Mouse (Mus musculus) stomach, postnatal 0 days (tissue): Measurements from ENCODE around the gene Dkk1. TPM values are rescaled to one million over a fixed set of nuclear protein-coding genes. Genes with fewer than 3 reads are reported as not detected.

Source experiments
- ATAC-seq: fragments of 200-750 bp; cut with Nextera tagmentation; 2 replicates; pipeline ENCODE4 v1.8.0; 2017; ENCODE audit not compliant: low FRiP score, low TSS enrichment
- DNase-seq: peaks from one replicate; pipeline ENCODE4 v3.0.0-alpha.2; 2016; ENCODE audit warnings: low spot score
- H3K27ac ChIP-seq: fragments of 300-500 bp; sonication (generic); replicated peaks from 2 replicates; pipeline ENCODE4 v1.5.1; 2014; ENCODE audit warnings: mild to moderate bottlenecking, control low read depth
- H3K27me3 ChIP-seq: fragments of 300-500 bp; sonication (generic); 2 replicates; pipeline ENCODE4 v1.6.1; 2014; ENCODE audit warnings: low read length; ENCODE audit not compliant: control insufficient read depth, insufficient read depth
- H3K36me3 ChIP-seq: fragments of 300-500 bp; sonication (generic); 2 replicates; pipeline ENCODE4 v1.6.1; 2014; ENCODE audit warnings: low read length, mixed read lengths; ENCODE audit not compliant: control insufficient read depth, insufficient read depth
- H3K4me1 ChIP-seq: fragments of 300-500 bp; sonication (generic); replicated peaks from 2 replicates; pipeline ENCODE4 v1.6.1; 2014; ENCODE audit warnings: antibody characterized with exemption; ENCODE audit not compliant: control insufficient read depth, insufficient read depth
- H3K4me2 ChIP-seq: fragments of 300-500 bp; sonication (generic); replicated peaks from 2 replicates; pipeline ENCODE4 v1.6.1; 2014; ENCODE audit warnings: low read depth, mild to moderate bottlenecking, control low read depth, moderate library complexity
- H3K4me3 ChIP-seq: fragments of 300-500 bp; sonication (generic); 2 replicates; pipeline ENCODE4 v1.5.1; 2014; ENCODE audit warnings: low read depth, low read length, control low read depth
- H3K9ac ChIP-seq: fragments of 300-500 bp; sonication (generic); 2 replicates; pipeline ENCODE4 v1.6.1; 2014; ENCODE audit warnings: mild to moderate bottlenecking, low read length, control low read depth, mixed read lengths
- H3K9me3 ChIP-seq: fragments of 300-500 bp; sonication (generic); 2 replicates; pipeline ENCODE4 v1.6.1; 2016; ENCODE audit warnings: low read length; ENCODE audit not compliant: control insufficient read depth
- CTCF ChIP-seq: IDR thresholded peaks from 2 replicates; pipeline ENCODE4 v1.5.1; 2016; ENCODE audit warnings: antibody characterized with exemption, low read depth, mild to moderate bottlenecking, moderate library complexity
- EP300 ChIP-seq: optimal IDR thresholded peaks from 2 replicates; pipeline ENCODE3; 2016; ENCODE audit warnings: antibody characterized with exemption
- WGBS: fragments of 180-500 bp; shearing (Covaris S2); extraction: QIAGEN DNeasy Blood & Tissue Kit; methylation state at CpG from one replicate; pipeline ENCODE4 v1.1.7; 2014; 5-methylcytosine and 5-hydroxymethylcytosine counted together
- polyA plus RNA-seq: library from polyadenylated mRNA; unstranded; fragments of >200 nt; fragmentation: Nextera tagmentation; extraction: Ambion mirVana; gene quantifications from 2 replicates; pipeline ENCODE4 v1.2.1, GENCODE M21; 2015

The Dkk1 gene
- 0.07 TPM in 2 replicates for polyA plus RNA-seq

DNA sequence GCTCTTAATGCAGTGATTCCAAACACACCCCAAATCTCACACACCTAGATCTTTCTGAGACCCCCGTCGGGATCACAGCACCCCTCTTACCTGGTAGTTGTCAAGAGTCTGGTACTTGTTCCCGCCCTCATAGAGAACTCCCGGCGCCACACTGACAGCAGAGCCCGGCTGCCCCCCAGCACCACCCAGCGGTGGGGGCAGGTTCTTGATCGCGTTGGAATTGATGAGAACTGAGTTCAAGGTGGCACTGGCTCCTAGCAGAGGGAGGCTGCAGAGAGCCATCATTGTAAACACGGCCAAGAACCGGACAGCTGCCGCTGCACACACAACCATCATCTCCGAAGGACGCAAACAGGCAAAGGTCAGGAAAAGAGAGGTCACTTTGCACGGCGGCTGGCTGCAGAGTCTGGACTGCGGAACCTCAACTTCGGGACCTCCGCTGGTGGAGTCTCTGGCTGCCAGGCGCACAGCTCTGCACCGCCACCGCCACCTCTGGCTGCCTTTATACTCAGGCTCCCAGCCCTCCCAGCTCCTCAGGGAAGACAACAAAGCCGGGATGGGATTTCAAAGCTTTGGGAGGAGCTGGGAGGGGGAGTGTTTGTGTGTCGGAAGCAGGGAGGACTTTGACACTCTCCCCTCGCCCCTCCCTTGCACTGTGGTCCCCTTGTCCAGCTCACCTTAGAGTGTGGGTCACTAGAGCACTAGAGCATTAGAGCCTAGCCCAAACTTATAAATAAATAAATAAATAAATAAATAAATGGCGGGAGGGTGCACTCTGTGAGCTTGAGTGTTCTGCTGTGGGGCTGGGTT is at the start of gene Dkk1:
Dkk1 (minus strand) TSS at position 622 of the 810 bp plus-strand sequence.
- Histone ChIP-seq H3K27ac (no peak within 1 kb of the TSS), H3K9ac (no peak within 1 kb of the TSS), H3K9me3 (no peaks in the 10 kb centered on the region), H3K4me3 (peak within 1 kb of the TSS; percentile 6), H3K4me1 (no peaks in the 10 kb centered on the region; the same call in 1 of the 2 replicates), H3K4me2 (peak within 1 kb of the TSS; percentile 46), H3K27me3 (peaks cover 2% of the 10 kb centered on the region; the same call in 1 of the 2 replicates), H3K36me3 (no peaks in the 10 kb centered on the region)
- ATAC-seq (peak; percentile 38; the same call in 1 of the 2 replicates), DNase-seq (peak; percentile 27)
- 1% methylated on average over 26 of the region's 26 CpGs for WGBS
- TF ChIP-seq CTCF (peak; percentile 27; the same call in 1 of the 2 replicates), EP300 (no peak)

DNA sequence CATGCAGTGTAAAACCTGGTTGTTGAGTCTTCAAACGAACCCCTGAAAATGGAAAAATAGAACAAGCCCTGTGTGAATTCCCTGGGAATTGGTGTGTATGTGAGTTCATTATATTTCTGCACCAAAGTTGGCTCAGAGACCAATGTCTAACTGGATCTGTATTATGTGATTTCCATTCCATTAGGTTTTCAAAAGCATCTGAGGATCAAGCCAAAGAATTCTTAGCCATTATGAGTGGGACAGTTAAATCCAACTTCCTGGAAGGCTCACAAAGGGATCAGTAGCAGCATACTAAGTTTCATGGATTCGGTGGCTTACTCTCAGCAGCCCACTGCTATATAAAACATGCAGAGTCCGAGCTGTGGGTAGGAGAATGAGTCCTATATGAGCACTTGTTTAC is 36.9 kb upstream of the Dkk1 start:
- TF ChIP-seq EP300, result no peak
- no peak for TF ChIP-seq CTCF
- ATAC-seq (no peak), DNase-seq (no peak)
- H3K27ac ChIP-seq, result no peak overlapping the region
- 73% methylated on average over 3 of the region's 3 CpGs for WGBS
- H3K9me3 ChIP-seq, result no peaks in the 10 kb centered on the region
- H3K27me3 ChIP-seq, result no peaks in the 10 kb centered on the region
- H3K9ac ChIP-seq, result no peak overlapping the region
- no peak overlapping the region for H3K4me2 ChIP-seq
- H3K4me1 ChIP-seq, result no peaks in the 10 kb centered on the region
- no peak overlapping the region for H3K4me3 ChIP-seq
- H3K36me3 ChIP-seq, result no peaks in the 10 kb centered on the region

DNA sequence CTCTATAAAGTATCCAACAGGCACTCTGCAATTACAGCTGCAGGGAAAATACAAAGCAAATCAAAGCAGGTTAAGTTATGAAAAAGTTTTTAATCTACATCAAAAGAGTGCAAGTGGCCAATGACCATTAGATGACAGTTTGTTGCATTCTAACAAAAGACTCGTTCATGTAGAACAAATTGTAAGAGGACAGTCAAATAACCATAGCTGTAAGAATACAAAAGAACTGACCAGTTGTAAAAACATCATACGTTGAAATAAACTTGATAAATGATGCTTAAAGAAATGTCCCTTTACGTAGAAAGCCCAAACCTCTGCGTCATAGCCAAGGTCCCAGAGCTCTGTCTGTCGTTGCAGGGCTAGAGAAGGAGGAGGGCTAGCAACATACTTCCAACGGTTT is 15.1 kb upstream of the Dkk1 start:
- Histone ChIP-seq H3K4me3 (no peak overlapping the region), H3K27me3 (no peaks in the 10 kb centered on the region), H3K27ac (no peak overlapping the region), H3K36me3 (no peaks in the 10 kb centered on the region), H3K4me1 (no peaks in the 10 kb centered on the region), H3K9me3 (no peaks in the 10 kb centered on the region), H3K4me2 (no peak overlapping the region), H3K9ac (no peak overlapping the region)
- WGBS, result 80% methylated on average over 6 of the region's 6 CpGs
- DNase-seq (no peak), ATAC-seq (no peak)
- TF ChIP-seq CTCF (no peak), EP300 (no peak)

DNA sequence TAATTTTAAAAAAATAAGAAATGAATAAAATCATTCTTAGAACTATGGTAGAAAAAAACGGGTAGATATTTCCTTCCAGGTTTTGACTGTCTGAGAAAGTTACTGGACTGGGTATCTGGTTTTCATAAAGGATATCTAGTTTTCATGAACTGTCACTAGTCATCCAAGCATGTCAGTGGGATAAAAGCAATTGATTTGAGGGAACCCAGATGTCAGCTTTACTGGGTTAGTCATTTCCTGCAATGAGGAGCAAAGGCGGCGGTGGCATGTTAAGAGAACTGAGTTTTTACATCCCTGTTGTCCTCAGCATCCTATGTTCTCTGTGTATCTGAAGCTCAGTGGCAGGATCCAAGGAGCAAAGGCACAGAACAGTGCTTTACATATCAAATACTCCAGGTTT is 14.4 kb upstream of the Dkk1 start:
- ATAC-seq, result no peak
- Histone ChIP-seq H3K4me1 (no peaks in the 10 kb centered on the region), H3K27ac (no peak overlapping the region), H3K36me3 (no peaks in the 10 kb centered on the region), H3K4me3 (no peak overlapping the region), H3K4me2 (no peak overlapping the region), H3K9me3 (no peaks in the 10 kb centered on the region), H3K27me3 (no peaks in the 10 kb centered on the region), H3K9ac (no peak overlapping the region)
- WGBS, result 75% methylated on average over 3 of the region's 3 CpGs
- DNase-seq, result no peak
- TF ChIP-seq CTCF (no peak), EP300 (no peak)

DNA sequence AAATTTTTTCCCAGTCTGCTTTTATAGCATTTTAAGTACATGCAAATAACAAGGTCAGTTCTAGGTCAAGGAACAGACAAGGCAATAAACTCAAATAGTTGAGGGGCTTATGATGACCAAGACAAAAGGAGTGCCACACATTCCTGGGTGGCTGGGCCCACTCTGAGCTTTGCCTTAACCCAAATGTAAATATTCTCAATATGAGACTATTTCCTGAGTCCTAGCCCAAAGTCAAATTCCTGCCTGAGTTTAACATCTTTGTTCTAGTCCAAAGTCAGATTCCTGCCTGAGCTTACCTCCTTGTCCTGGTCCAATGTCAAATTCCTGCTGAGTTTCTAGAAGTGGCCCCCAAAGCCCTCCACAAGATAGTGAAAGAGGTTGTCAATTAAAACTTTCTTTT is 8.6 kb upstream of the Dkk1 start:
- TF ChIP-seq CTCF (no peak), EP300 (no peak)
- ATAC-seq, result no peak
- H3K4me3 ChIP-seq, result no peak overlapping the region

DNA sequence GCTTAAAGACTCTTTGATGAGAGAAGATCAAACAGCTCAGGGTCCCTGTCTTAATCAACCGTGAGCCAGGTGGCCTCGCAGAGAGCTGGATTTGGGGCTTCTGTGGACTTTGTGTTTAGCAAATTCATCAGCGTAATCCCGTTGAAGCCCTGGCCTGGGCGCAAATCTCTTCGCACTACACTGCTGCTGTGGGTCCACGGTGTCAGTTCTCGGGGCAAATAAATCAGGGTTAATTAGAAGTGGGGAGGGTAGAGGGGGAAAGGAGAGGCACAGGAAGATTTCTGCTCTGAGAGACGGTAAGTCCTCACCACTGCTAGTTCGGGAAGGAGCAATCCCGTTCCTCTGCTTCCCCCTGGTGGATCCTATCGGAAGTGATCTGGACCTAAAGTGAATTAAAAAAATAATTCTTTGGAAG is 5.0 kb upstream of the Dkk1 start:
- no peaks in the 10 kb centered on the region for H3K36me3 ChIP-seq
- H3K4me3 ChIP-seq, result peak overlapping the region; percentile 17
- H3K4me1 ChIP-seq, result no peaks in the 10 kb centered on the region
- peak; percentile 51; the same call in 1 of the 2 replicates for ATAC-seq
- H3K27me3 ChIP-seq, result no peaks in the 10 kb centered on the region; the same call in 1 of the 2 replicates
- DNase-seq, result peak; percentile 67
- peak overlapping the region; percentile 49 for H3K4me2 ChIP-seq
- WGBS, result 3% methylated on average over 12 of the region's 12 CpGs
- no peaks in the 10 kb centered on the region for H3K9me3 ChIP-seq
- no peak for TF ChIP-seq EP300
- TF ChIP-seq CTCF, result peak; percentile 90
- H3K27ac ChIP-seq, result no peak overlapping the region
- H3K9ac ChIP-seq, result no peak overlapping the region

More for the DNA sequence above, 8.6 kb upstream of the Dkk1 start:
- DNase-seq, result no peak
- Histone ChIP-seq H3K9me3 (no peaks in the 10 kb centered on the region), H3K4me2 (no peak overlapping the region), H3K27ac (no peak overlapping the region), H3K4me1 (no peaks in the 10 kb centered on the region), H3K27me3 (no peaks in the 10 kb centered on the region), H3K9ac (no peak overlapping the region), H3K36me3 (no peaks in the 10 kb centered on the region)
